Mouse (Mus musculus) intestine, embryonic 16.5 days (tissue): ENCODE results near the gene Ms4a10. TPM values are rescaled to one million over a fixed set of nuclear protein-coding genes. Genes with fewer than 3 reads are reported as not detected.

ENCODE experiments used
- ATAC-seq: fragments of 200-750 bp; cut with Nextera tagmentation; 2 replicates; pipeline ENCODE4 v1.8.0; 2017; ENCODE audit warnings: moderate TSS enrichment, moderate library complexity
- H3K27ac ChIP-seq: fragments of 300-500 bp; sonication (generic); 2 replicates; pipeline ENCODE4 v1.5.1; 2014; ENCODE audit warnings: mild to moderate bottlenecking, low read length
- H3K27me3 ChIP-seq: fragments of 300-500 bp; sonication (generic); replicated peaks from 2 replicates; pipeline ENCODE4 v1.6.1; 2014; ENCODE audit warnings: low read length, control low read depth, mixed read lengths; ENCODE audit not compliant: control insufficient read depth, insufficient read depth
- H3K36me3 ChIP-seq: fragments of 300-500 bp; sonication (generic); 2 replicates; pipeline ENCODE4 v1.6.1; 2014; ENCODE audit warnings: low read length, control low read depth; ENCODE audit not compliant: control insufficient read depth, insufficient read depth
- H3K4me1 ChIP-seq: fragments of 300-500 bp; sonication (generic); 2 replicates; pipeline ENCODE4 v1.6.1; 2014; ENCODE audit warnings: low read length, control low read depth, mixed read lengths; ENCODE audit not compliant: control insufficient read depth, insufficient read depth
- H3K4me2 ChIP-seq: fragments of 300-500 bp; sonication (generic); 2 replicates; pipeline ENCODE4 v1.6.1; 2014; ENCODE audit warnings: low read depth, low read length, control low read depth
- H3K4me3 ChIP-seq: fragments of 300-500 bp; sonication (generic); 2 replicates; pipeline ENCODE4 v1.5.1; 2014; ENCODE audit warnings: mild to moderate bottlenecking, low read length
- H3K9ac ChIP-seq: fragments of 300-500 bp; sonication (generic); 2 replicates; pipeline ENCODE4 v1.6.1; 2014; ENCODE audit warnings: low read depth, low read length
- H3K9me3 ChIP-seq: fragments of 300-500 bp; sonication (generic); 2 replicates; pipeline ENCODE4 v1.6.1; 2016; ENCODE audit warnings: low read length, control low read depth; ENCODE audit not compliant: control insufficient read depth
- WGBS: fragments of 180-500 bp; shearing (Covaris S2); extraction: QIAGEN DNeasy Blood & Tissue Kit; methylation state at CpG from one replicate; pipeline ENCODE4 v1.1.7; 2014; 5-methylcytosine and 5-hydroxymethylcytosine counted together
- polyA plus RNA-seq: library from polyadenylated mRNA; unstranded; fragments of >200 nt; fragmentation: Nextera tagmentation; extraction: Ambion mirVana; gene quantifications from 2 replicates; pipeline ENCODE4 v1.2.1, GENCODE M21; 2015

Ms4a10 gene
- polyA plus RNA-seq, 1 experiment from 2014 or later: 111 TPM

DNA sequence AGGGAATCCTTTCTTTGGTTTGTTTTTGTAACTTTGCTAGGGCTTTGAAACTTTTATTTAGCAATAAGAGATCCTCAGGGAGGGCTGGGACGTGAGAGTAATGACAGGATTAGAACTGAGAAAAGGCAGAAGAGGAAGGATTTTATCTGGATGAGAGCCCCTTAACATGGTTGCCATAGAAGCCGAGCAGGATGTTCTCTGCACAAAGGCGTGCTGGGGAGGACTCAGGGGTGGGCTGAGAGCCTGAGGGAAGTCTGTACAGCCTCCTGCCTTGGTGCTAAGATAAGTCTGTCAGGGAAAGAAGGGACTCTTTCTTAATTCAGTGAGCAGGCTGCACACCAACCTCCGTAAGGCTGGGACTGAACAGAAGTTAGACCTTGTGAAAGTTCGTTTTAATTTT lies 39.4 kb downstream of the Ms4a10 start:
- no peak overlapping the region for H3K4me2 ChIP-seq
- no peak overlapping the region for H3K27ac ChIP-seq
- no peak for ATAC-seq
- H3K36me3 ChIP-seq: no peaks in the 10 kb centered on the region
- peaks cover 3% of the 10 kb centered on the region for H3K4me1 ChIP-seq
- WGBS: 44% methylated on average over 5 of the region's 5 CpGs
- H3K27me3 ChIP-seq: no peaks in the 10 kb centered on the region
- no peaks in the 10 kb centered on the region for H3K9me3 ChIP-seq
- H3K4me3 ChIP-seq: no peak overlapping the region
- H3K9ac ChIP-seq: no peak overlapping the region

- Histone ChIP-seq H3K4me3 (no peak overlapping the region), H3K4me1 (peaks cover 6% of the 10 kb centered on the region; the same call in 1 of the 2 replicates), H3K4me2 (no peak overlapping the region), H3K27me3 (no peaks in the 10 kb centered on the region), H3K36me3 (no peaks in the 10 kb centered on the region), H3K9me3 (no peaks in the 10 kb centered on the region), H3K27ac (no peak overlapping the region), H3K9ac (no peak overlapping the region)
- 69% methylated on average over 2 of the region's 2 CpGs for WGBS
- no peak for ATAC-seq
Measured at GRCm38 (mm10) chr19:10930641-10931040, 43.8 kb downstream of the Ms4a10 start.

DNA sequence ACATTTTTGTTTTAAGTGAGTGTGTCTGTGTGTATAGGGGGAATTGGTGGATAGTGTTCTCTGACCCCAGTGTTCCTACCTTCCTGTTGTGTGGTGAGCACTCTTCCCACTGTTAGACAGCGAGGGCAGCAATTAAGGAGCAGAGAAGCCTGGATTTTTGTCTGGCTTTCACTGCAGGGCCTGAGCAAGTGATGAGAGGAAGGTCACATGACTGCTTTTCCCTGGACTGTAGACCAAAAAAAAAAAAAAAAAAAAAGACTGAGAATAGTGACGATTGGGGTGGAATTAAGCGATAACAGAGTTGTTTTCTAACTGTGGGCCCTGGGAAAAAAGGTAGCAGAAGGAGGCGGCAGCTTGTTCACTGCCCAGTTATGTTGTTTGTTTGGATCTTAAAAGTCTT lies 47.8 kb downstream of the Ms4a10 start:
- Histone ChIP-seq H3K9me3 (no peaks in the 10 kb centered on the region), H3K4me3 (no peak overlapping the region), H3K9ac (no peak overlapping the region), H3K36me3 (no peaks in the 10 kb centered on the region), H3K4me1 (peaks cover 6% of the 10 kb centered on the region; the same call in 1 of the 2 replicates), H3K27ac (peak overlapping the region; percentile 10; the same call in 1 of the 2 replicates), H3K4me2 (no peak overlapping the region), H3K27me3 (no peaks in the 10 kb centered on the region)
- 42% methylated on average over 4 of the region's 4 CpGs for WGBS
- ATAC-seq: peak; percentile 51; the same call in 1 of the 2 replicates

- Histone ChIP-seq H3K9ac (peak overlapping the region; percentile 14; the same call in 1 of the 2 replicates), H3K4me1 (peaks cover 6% of the 10 kb centered on the region; the same call in 1 of the 2 replicates), H3K9me3 (no peaks in the 10 kb centered on the region), H3K4me2 (no peak overlapping the region), H3K27me3 (no peaks in the 10 kb centered on the region), H3K36me3 (no peaks in the 10 kb centered on the region), H3K4me3 (no peak overlapping the region), H3K27ac (peak overlapping the region; percentile 41)
- WGBS: 26% methylated on average over 6 of the region's 6 CpGs
- peak; percentile 76 for ATAC-seq
Measured at GRCm38 (mm10) chr19:10926123-10926621, 48.3 kb downstream of the Ms4a10 start.

- Histone ChIP-seq H3K27ac (no peak overlapping the region), H3K9me3 (no peaks in the 10 kb centered on the region), H3K4me1 (peaks cover 6% of the 10 kb centered on the region; the same call in 1 of the 2 replicates), H3K27me3 (no peaks in the 10 kb centered on the region), H3K36me3 (no peaks in the 10 kb centered on the region), H3K4me2 (no peak overlapping the region), H3K4me3 (no peak overlapping the region), H3K9ac (no peak overlapping the region)
- ATAC-seq: no peak
- WGBS: 39% methylated on average over 4 of the region's 4 CpGs
Measured at GRCm38 (mm10) chr19:10924220-10924619, 50.2 kb downstream of the Ms4a10 start.

- WGBS: 70% methylated on average over 3 of the region's 3 CpGs
- H3K9ac ChIP-seq: no peak overlapping the region
- no peaks in the 10 kb centered on the region for H3K9me3 ChIP-seq
- no peak overlapping the region for H3K4me3 ChIP-seq
- H3K36me3 ChIP-seq: no peaks in the 10 kb centered on the region
- no peak overlapping the region for H3K4me2 ChIP-seq
- H3K27me3 ChIP-seq: no peaks in the 10 kb centered on the region
- no peak overlapping the region for H3K27ac ChIP-seq
- ATAC-seq: no peak
- peaks cover under 1% of the 10 kb centered on the region; the same call in 1 of the 2 replicates for H3K4me1 ChIP-seq
Measured at GRCm38 (mm10) chr19:10921058-10921457, 53.4 kb downstream of the Ms4a10 start.

GRCm38 (mm10) chr19:10920532-10920931 lies 53.9 kb downstream of the Ms4a10 start, which contains the start of gene Zp1:
TSS of gene Zp1 (minus strand) at chr19:10920632.
- Histone ChIP-seq H3K4me2 (no peak within 1 kb of the TSS), H3K27ac (no peak within 1 kb of the TSS), H3K4me3 (no peak within 1 kb of the TSS), H3K36me3 (no peaks in the 10 kb centered on the region), H3K4me1 (no peaks in the 10 kb centered on the region), H3K9ac (no peak within 1 kb of the TSS), H3K27me3 (no peaks in the 10 kb centered on the region), H3K9me3 (no peaks in the 10 kb centered on the region)
- 82% methylated on average over 2 of the region's 2 CpGs for WGBS
- ATAC-seq: no peak

DNA sequence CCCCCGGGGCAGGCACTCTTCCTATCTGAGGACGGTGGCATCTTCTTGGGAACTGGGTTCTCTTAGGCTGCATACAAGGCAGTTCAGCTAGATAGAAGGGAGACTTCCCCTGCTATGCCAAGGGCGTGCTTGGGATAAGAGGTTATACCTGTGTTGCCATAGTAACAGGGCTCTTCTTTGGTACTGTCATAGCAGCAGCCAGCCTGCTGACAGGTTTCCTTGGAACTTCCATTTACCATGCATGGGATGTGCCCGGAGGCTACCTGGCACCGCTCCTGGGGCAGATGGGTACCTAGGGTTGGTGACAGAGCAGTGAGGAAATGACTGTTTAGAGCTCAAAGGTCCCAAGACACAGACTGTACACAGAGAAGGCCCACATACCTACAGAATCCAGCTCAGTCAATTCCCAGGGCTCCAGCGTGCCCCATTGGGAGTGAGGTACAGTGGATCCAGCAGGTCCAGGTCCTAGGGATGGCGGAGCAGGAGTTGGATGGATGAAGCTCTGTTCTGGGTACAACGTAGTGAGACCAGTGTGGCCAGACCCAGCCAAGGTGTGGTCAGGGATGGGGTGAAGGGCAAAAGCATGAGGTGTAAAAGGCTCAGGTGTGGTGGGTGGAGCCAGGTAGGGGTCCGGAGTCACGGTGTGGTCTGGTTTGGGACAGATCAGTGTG lies 56.0 kb downstream of the Ms4a10 start:
- WGBS: 83% methylated on average over 10 of the region's 10 CpGs
- H3K4me1 ChIP-seq: no peaks in the 10 kb centered on the region
- no peak overlapping the region for H3K4me3 ChIP-seq
- no peak; the same call in 1 of the 2 replicates for ATAC-seq
- no peak overlapping the region for H3K4me2 ChIP-seq
- no peaks in the 10 kb centered on the region for H3K9me3 ChIP-seq
- H3K9ac ChIP-seq: no peak overlapping the region
- no peak overlapping the region for H3K27ac ChIP-seq
- H3K27me3 ChIP-seq: no peaks in the 10 kb centered on the region
- H3K36me3 ChIP-seq: no peaks in the 10 kb centered on the region

GRCm38 (mm10) chr19:10916506-10916905 lies 58.0 kb downstream of the Ms4a10 start:
- Histone ChIP-seq H3K27ac (no peak overlapping the region), H3K27me3 (no peaks in the 10 kb centered on the region), H3K4me1 (peaks cover 2% of the 10 kb centered on the region; the same call in 1 of the 2 replicates), H3K9me3 (no peaks in the 10 kb centered on the region), H3K36me3 (no peaks in the 10 kb centered on the region), H3K4me2 (no peak overlapping the region), H3K9ac (no peak overlapping the region), H3K4me3 (no peak overlapping the region)
- no peak for ATAC-seq
- WGBS: 50% methylated on average over 5 of the region's 5 CpGs
